Mouse (Mus musculus) thymus, adult 2 months (tissue): ENCODE measurements at regions not wholly inside any gene's neighbourhood (a gene's known extent, or its start where the extent isn't known, plus 50 kb on each side); places are given as distances from the start of the nearest gene placed in this dataset.

Experiments used
- DNase-seq: peaks from one replicate; pipeline ENCODE4 v3.0.0; 2021
- H3K27ac ChIP-seq: fragments of 200-500 bp; 2 replicates; pipeline ENCODE4 v1.5.1; 2012; ENCODE audit warnings: low read length, control low read depth; ENCODE audit not compliant: control insufficient read depth, insufficient read depth
- H3K27me3 ChIP-seq: fragments of 200-500 bp; 2 replicates; pipeline ENCODE4 v1.6.1; 2012; ENCODE audit warnings: mild to moderate bottlenecking, low read length, moderate library complexity, mixed read lengths; ENCODE audit not compliant: control insufficient read depth, insufficient read depth
- H3K36me3 ChIP-seq: fragments of 200-500 bp; 2 replicates; pipeline ENCODE4 v1.6.1; 2012; ENCODE audit warnings: mild to moderate bottlenecking, low read length, moderate library complexity; ENCODE audit not compliant: control insufficient read depth, insufficient read depth
- H3K4me1 ChIP-seq: fragments of 200-500 bp; replicated peaks from 2 replicates; pipeline ENCODE4 v1.6.1; 2012; ENCODE audit warnings: low read length; ENCODE audit not compliant: control insufficient read depth, insufficient read depth
- H3K4me3 ChIP-seq: fragments of 200-500 bp; 2 replicates; pipeline ENCODE4 v1.5.1; 2012; ENCODE audit warnings: mild to moderate bottlenecking, low read length, control low read depth, moderate library complexity; ENCODE audit not compliant: control insufficient read depth, insufficient read depth
- CTCF ChIP-seq: fragments of 200-500 bp; IDR thresholded peaks from 2 replicates; pipeline ENCODE4 v1.5.1; 2012; ENCODE audit warnings: mild to moderate bottlenecking, control low read depth, low read length, moderate library complexity, borderline replicate concordance; ENCODE audit not compliant: control insufficient read depth, poor library complexity, insufficient read depth; ENCODE audit errors: extremely low read depth
- POLR2A ChIP-seq: fragments of 200-500 bp; IDR thresholded peaks from 2 replicates; pipeline ENCODE4 v1.6.1; 2012; ENCODE audit warnings: mild to moderate bottlenecking, low read length, control low read depth, moderate library complexity; ENCODE audit not compliant: control insufficient read depth, poor library complexity, insufficient read depth; ENCODE audit errors: extremely low read depth
- WGBS: fragments of 180-500 bp; shearing (Covaris S2); methylation state at CpG from one replicate; pipeline ENCODE4 v1.1.7; 2018; 5-methylcytosine and 5-hydroxymethylcytosine counted together

- H3K27me3 ChIP-seq: no peaks in the 10 kb centered on the region; the same call in 1 of the 2 replicates
- no peaks in the 10 kb centered on the region for H3K36me3 ChIP-seq
- TF ChIP-seq POLR2A (no peak), CTCF (no peak)
- H3K4me1 ChIP-seq: no peaks in the 10 kb centered on the region
- WGBS: 84% methylated on average over 8 of the region's 8 CpGs
- H3K27ac ChIP-seq: no peak overlapping the region
- no peak for DNase-seq
- H3K4me3 ChIP-seq: no peak overlapping the region
Observed at GRCm38 (mm10) chr9:113267696-113268095, 440.4 kb downstream of the Pdcd6ip start.

GRCm38 (mm10) chr9:113263636-113264035 lies 444.4 kb downstream of the Pdcd6ip start:
- no peak for DNase-seq
- WGBS: 80% methylated on average over 6 of the region's 6 CpGs
- TF ChIP-seq POLR2A (no peak), CTCF (no peak)
- H3K36me3 ChIP-seq: no peaks in the 10 kb centered on the region
- no peak overlapping the region for H3K4me3 ChIP-seq
- no peak overlapping the region for H3K27ac ChIP-seq
- no peaks in the 10 kb centered on the region; the same call in 1 of the 2 replicates for H3K27me3 ChIP-seq
- no peaks in the 10 kb centered on the region for H3K4me1 ChIP-seq

GRCm38 (mm10) chr9:113260296-113260695 lies 447.8 kb downstream of the Pdcd6ip start:
- Histone ChIP-seq H3K27ac (no peak overlapping the region), H3K27me3 (no peaks in the 10 kb centered on the region; the same call in 1 of the 2 replicates), H3K4me3 (no peak overlapping the region), H3K4me1 (no peaks in the 10 kb centered on the region), H3K36me3 (no peaks in the 10 kb centered on the region)
- WGBS: 93% methylated on average over 2 of the region's 2 CpGs
- TF ChIP-seq POLR2A: no peak
- no peak for TF ChIP-seq CTCF
- no peak for DNase-seq

GRCm38 (mm10) chr9:113258556-113258955 lies 449.5 kb downstream of the Pdcd6ip start:
- no peak overlapping the region for H3K4me3 ChIP-seq
- H3K36me3 ChIP-seq: no peaks in the 10 kb centered on the region
- no peaks in the 10 kb centered on the region for H3K4me1 ChIP-seq
- no peaks in the 10 kb centered on the region; the same call in 1 of the 2 replicates for H3K27me3 ChIP-seq
- TF ChIP-seq POLR2A: no peak
- TF ChIP-seq CTCF: no peak
- DNase-seq: no peak
- no peak overlapping the region for H3K27ac ChIP-seq
- 85% methylated on average over 2 of the region's 2 CpGs for WGBS

- DNase-seq: no peak
- 89% methylated on average over 12 of the region's 12 CpGs for WGBS
- H3K27me3 ChIP-seq: no peaks in the 10 kb centered on the region
- no peak overlapping the region for H3K4me3 ChIP-seq
- H3K27ac ChIP-seq: no peak overlapping the region
- no peak for TF ChIP-seq POLR2A
- no peak for TF ChIP-seq CTCF
- H3K36me3 ChIP-seq: no peaks in the 10 kb centered on the region
- no peaks in the 10 kb centered on the region for H3K4me1 ChIP-seq
Observed at GRCm38 (mm10) chr9:113248703-113249274, 459.3 kb downstream of the Pdcd6ip start.

GRCm38 (mm10) chr9:113247950-113248349 lies 460.1 kb downstream of the Pdcd6ip start:
- 59% methylated on average over 5 of the region's 5 CpGs for WGBS
- Histone ChIP-seq H3K4me3 (no peak overlapping the region), H3K27me3 (no peaks in the 10 kb centered on the region), H3K36me3 (no peaks in the 10 kb centered on the region), H3K4me1 (no peaks in the 10 kb centered on the region), H3K27ac (no peak overlapping the region)
- TF ChIP-seq POLR2A: no peak
- TF ChIP-seq CTCF: no peak
- DNase-seq: no peak

GRCm38 (mm10) chr9:113243870-113244269 lies 464.2 kb downstream of the Pdcd6ip start:
- TF ChIP-seq CTCF (no peak), POLR2A (no peak)
- Histone ChIP-seq H3K4me1 (no peaks in the 10 kb centered on the region), H3K4me3 (no peak overlapping the region), H3K36me3 (no peaks in the 10 kb centered on the region), H3K27me3 (no peaks in the 10 kb centered on the region), H3K27ac (no peak overlapping the region)
- DNase-seq: no peak
- WGBS: 98% methylated on average over 2 of the region's 2 CpGs
